Mouse (Mus musculus) heart, adult 8-10 months (tissue): ENCODE results near the gene Brca2. TPM values are rescaled to one million over a fixed set of nuclear protein-coding genes. Genes with fewer than 3 reads are reported as not detected.

Source experiments
- DNase-seq: peaks from one replicate; pipeline ENCODE4 v3.0.0; 2022; ENCODE audit warnings: low spot score
- total RNA-seq, 4 experiments: library from RNA; stranded (reverse); gene quantifications; 2 replicates each; pipeline ENCODE4 v1.2.4; 2022

Brca2 gene
- total RNA-seq, 4 experiments from 2014 or later = 1.4 to 3.1 (median 2.1) TPM

DNA sequence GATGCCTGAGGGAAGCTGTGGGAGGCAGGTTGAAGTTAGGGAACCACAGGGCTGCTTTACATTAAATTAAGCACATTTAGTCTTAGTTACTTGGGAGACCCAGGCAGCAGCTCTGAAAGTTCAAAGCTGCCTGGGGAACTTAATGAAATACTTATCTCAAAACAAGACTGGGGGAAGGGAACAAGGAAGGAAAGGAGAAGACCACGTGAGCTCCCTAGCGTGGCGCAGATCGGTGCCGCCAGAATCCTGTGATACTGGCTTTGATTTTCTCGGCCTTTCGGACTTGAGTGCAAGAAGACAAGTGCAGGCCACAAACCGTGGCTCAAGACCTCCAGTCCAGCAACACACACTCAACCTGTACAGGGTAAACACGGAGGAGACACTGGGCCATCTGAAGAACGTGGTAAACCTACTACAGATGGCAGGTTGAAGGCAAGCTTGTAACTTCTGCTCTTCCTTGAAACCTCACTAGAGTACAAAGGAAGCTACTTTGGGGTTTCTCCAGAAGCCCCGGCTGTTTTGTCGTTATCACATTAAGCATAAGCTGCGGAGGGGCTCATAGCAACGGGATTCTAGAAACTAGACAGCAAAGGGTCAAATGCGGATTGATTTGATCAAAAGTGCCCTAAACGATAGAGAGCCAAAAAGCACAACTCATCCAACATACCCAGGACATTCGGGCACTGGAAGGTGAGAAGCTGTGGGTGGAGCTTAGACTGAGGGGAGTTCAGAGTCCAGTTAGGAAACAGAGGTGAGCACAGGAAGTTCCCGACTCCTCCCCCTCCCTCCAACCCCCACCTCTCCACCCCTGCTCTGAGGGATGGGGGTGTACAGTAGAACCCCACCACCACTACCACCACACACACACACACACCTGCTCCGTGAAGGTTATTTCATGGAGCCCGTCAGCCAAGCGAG lies 76.0 kb downstream of the Brca2 start:
- no peak for DNase-seq

GRCm38 (mm10) chr5:150599301-150600294 lies 77.2 kb downstream of the Brca2 start:
- no peak for DNase-seq

DNA sequence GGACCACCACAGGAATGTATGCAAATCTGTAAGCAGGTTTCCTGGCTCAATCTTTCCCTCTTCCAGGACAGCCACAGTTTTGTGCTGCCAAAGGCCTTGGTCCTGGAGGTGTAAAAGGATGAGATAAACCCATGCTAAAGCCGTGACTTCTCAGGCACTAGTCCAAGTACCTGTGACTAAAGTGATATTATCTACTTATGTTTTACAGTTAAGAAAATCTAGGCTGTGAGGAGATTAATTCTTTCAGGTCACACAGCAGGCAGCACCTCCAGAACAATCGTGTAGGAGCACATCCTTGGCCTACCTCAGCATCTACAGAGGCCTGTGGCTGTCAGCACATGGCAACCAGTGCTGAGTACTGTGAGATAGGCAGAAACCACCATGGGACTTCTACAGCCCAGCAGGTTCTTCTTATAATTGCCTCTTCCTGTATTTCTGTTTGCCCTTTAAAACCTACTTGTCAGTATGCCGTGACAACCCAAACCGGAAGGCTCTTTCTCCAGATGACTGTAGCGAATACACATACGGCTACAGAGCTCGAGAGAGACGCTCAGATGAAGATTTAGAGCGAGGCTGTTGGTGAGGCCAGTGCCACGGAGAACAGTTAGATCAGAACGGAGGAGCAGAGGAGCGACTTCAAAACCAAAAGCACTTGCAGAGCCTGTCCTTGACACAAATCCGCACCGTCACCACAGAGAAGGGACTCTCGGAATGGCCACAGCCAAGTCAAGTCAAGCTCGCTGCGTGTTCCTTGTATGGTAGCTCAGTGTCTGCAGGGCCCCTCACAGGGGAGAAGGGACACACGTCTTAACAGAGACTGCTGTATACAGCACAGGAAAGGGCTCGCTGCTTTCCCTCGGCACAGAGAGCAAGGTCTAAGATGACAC lies 78.4 kb downstream of the Brca2 start:
- peak; percentile 17 for DNase-seq

DNA sequence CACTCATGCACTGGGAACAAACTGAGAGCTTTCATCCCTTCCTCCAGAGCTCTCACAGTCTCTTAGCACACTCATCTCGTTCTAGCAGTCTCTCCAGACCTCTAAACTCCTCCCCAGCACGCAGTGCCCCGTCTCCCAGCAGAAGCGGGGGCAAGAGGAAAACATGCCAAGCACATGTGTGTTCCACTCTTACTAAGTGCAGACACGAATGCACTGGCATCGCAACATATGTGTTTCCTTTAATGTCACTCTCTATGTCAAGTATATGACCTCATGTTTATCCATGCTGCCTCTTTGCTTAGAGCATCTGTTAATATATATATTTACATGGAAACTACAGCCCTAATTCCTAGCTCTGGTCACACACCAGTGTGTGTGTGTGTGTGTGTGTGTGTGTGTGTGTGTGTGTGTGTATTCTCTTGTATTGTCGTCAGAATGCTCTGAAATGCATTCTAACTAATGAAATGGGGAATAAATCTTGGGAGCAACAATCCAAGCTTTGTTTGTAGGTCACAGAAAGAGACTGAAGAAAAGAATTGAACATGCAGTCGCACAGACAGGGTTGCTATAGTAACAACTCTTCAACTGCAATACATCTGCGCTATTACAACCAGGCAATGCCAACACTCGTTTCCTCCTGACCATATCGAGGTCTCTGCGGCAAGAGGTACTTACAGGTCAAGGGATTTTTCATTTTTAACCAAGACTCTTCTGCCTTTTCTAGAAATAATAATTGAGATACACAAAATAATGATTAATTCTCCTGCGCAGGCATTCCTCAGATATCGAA lies 79.2 kb downstream of the Brca2 start:
- no peak for DNase-seq

- DNase-seq = no peak
Measured at GRCm38 (mm10) chr5:150606131-150606530, 83.7 kb downstream of the Brca2 start.

- no peak for DNase-seq
Measured at GRCm38 (mm10) chr5:150607631-150608030, 85.2 kb downstream of the Brca2 start.

DNA sequence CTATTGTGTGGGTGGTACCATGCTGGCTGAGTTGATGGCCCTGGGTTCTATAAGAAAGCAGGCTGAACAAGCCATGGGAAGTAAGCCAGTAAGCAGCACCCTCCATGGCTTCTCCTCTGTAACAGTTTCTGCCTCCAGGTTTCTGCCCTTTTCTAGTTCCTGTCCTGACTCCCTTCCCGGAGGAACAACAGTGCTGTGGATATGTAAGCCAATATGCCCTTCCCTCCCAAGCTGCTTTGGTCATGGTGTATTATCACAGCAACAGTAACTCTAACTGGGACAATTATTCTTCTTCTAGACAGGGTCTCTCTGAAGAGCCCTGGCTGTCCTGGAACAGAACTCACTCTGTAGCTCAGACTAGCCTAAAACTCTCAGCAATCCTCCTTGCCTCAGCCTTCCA lies 88.7 kb downstream of the Brca2 start:
- DNase-seq = no peak

DNA sequence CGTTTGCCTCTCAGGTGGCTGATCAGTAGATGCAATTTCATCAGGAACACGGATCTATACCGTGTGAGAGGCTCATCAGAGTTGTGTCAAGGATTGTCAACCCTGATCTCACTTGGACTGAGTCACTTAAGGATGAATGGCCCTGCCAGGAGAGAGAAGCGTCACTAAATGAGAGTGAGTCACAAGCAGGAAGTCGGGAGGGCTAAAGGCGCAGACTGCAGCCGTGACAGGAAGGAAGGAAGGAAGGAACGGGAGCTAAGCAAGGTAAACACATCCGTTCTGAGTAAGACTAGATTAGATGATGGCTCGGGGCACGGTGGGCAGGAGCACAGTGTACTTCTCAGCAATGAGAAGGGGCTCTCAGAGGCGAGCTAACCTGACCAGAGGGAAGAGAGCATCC lies 89.3 kb downstream of the Brca2 start:
- DNase-seq = no peak

DNA sequence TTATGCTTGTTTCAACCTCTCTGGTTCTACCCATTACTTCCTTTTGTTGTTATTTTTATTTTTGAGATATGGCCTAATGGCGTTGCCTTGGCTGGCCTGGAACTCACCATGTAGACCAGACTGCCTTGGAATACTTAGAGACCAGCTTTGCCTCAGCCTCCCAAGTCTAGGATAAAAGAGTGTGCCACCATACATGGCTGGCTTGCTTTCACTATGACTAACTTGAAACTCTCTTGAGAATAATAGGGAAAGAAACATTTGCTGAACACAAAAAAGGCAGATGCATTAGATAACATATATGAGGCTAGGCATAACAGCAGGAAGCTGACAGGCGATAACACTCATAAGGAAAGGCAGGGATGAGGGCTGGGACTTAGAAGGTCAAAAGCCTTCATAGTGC lies 91.6 kb downstream of the Brca2 start:
- DNase-seq = no peak

- DNase-seq = no peak
Measured at GRCm38 (mm10) chr5:150616216-150616615, 93.8 kb downstream of the Brca2 start.

DNA sequence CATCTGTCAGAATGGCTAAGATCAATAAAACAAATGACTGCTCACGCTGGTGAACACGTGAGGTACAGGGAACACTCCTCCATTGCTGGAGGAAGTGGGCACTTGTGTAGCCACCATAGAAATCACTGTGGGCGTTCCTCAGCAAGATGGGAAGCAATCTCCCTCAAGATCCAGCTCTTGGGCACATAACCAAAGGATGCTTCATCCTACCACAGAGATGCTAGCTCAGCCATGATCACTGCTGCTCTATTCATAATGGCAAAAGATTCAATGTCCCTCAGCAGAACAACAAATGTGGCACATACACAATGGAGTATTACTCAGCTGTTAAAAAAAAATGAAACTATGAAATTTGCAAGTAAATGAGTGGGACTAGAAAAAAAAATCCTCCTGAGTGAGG lies 94.3 kb downstream of the Brca2 start:
- DNase-seq = no peak

GRCm38 (mm10) chr5:150618599-150619355 lies 96.3 kb downstream of the Brca2 start:
- DNase-seq = no peak

Other genes starting within 250 kb of the Brca2 start
- gene Zar1l, start 4.5 kb upstream of the Brca2 start, total RNA-seq = not detected
- gene N4bp2l1, start 74.6 kb downstream of the Brca2 start, total RNA-seq = 1 to 10 TPM; 2.9 to 5.8 (median 3.2) TPM
- gene N4bp2l2, start 143.6 kb downstream of the Brca2 start, total RNA-seq = 10 to 100 TPM; 35.4 to 48.9 (median 41.5) TPM
- gene Pds5b, start 151.1 kb downstream of the Brca2 start, total RNA-seq = 10 to 100 TPM; 14.3 to 18.4 (median 15.0) TPM